Mouse (Mus musculus): ENCODE results near the gene Sim1. TPM values are rescaled to one million over a fixed set of nuclear protein-coding genes. Genes with fewer than 3 reads are reported as not detected.

The Sim1 gene
- polyA plus RNA-seq, 1 experiment from 2014 or later = 1.8 TPM

GRCm38 (mm10) chr10:50895881-50896766 lies 1.6 kb downstream of the Sim1 start:
- H3K27me3 ChIP-seq = peaks cover 96% of the 10 kb centered on the region
- WGBS = 5% methylated on average over 21 of the region's 21 CpGs
- no peak overlapping the region for H3K9ac ChIP-seq
- no peak overlapping the region for H3K4me3 ChIP-seq
- H3K4me2 ChIP-seq = no peak overlapping the region
- peaks cover 18% of the 10 kb centered on the region for H3K4me1 ChIP-seq (replicated peaks)
- H3K36me3 ChIP-seq = no peaks in the 10 kb centered on the region
- no peak overlapping the region for H3K27ac ChIP-seq (replicated peaks)
- no peaks in the 10 kb centered on the region for H3K9me3 ChIP-seq
- no peak for ATAC-seq (ENCODE audit: low read depth)

GRCm38 (mm10) chr10:50896767-50897390 lies 2.3 kb downstream of the Sim1 start:
- peaks cover 25% of the 10 kb centered on the region for H3K4me1 ChIP-seq (replicated peaks)
- no peak overlapping the region for H3K4me3 ChIP-seq
- no peak for ATAC-seq (ENCODE audit: low read depth)
- H3K9ac ChIP-seq = no peak overlapping the region
- no peaks in the 10 kb centered on the region for H3K9me3 ChIP-seq
- WGBS = 9% methylated on average over 3 of the region's 3 CpGs
- peaks cover 96% of the 10 kb centered on the region for H3K27me3 ChIP-seq
- no peak overlapping the region for H3K4me2 ChIP-seq
- no peak overlapping the region for H3K27ac ChIP-seq (replicated peaks)
- no peaks in the 10 kb centered on the region for H3K36me3 ChIP-seq

GRCm38 (mm10) chr10:50897530-50898471 lies 3.2 kb downstream of the Sim1 start:
- Histone ChIP-seq H3K9me3 (no peaks in the 10 kb centered on the region), H3K27me3 (peaks cover 96% of the 10 kb centered on the region), H3K9ac (no peak overlapping the region), H3K36me3 (no peaks in the 10 kb centered on the region), H3K4me2 (no peak overlapping the region), H3K27ac (replicated peaks) (no peak overlapping the region), H3K4me3 (no peak overlapping the region), H3K4me1 (replicated peaks) (peaks cover 25% of the 10 kb centered on the region)
- WGBS = under 1% methylated on average over 32 of the region's 32 CpGs
- no peak for ATAC-seq (ENCODE audit: low read depth)

GRCm38 (mm10) chr10:50898621-50899020 lies 4.1 kb downstream of the Sim1 start:
- peaks cover 25% of the 10 kb centered on the region for H3K4me1 ChIP-seq (replicated peaks)
- WGBS = 8% methylated on average over 2 of the region's 2 CpGs
- no peak overlapping the region for H3K4me2 ChIP-seq
- H3K9ac ChIP-seq = no peak overlapping the region
- no peak for ATAC-seq (ENCODE audit: low read depth)
- peaks cover 94% of the 10 kb centered on the region for H3K27me3 ChIP-seq
- no peaks in the 10 kb centered on the region for H3K9me3 ChIP-seq
- no peak overlapping the region for H3K27ac ChIP-seq (replicated peaks)
- no peak overlapping the region; the same call in 1 of the 2 replicates for H3K4me3 ChIP-seq
- H3K36me3 ChIP-seq = no peaks in the 10 kb centered on the region

GRCm38 (mm10) chr10:50899846-50900745 lies 5.5 kb downstream of the Sim1 start:
- peaks cover 95% of the 10 kb centered on the region for H3K27me3 ChIP-seq

GRCm38 (mm10) chr10:50900746-50901600 lies 6.4 kb downstream of the Sim1 start:
- Histone ChIP-seq H3K4me2 (peak overlapping the region; percentile 25), H3K27ac (replicated peaks) (no peak overlapping the region), H3K4me1 (replicated peaks) (peaks cover 12% of the 10 kb centered on the region), H3K27me3 (peaks cover 95% of the 10 kb centered on the region), H3K9ac (no peak overlapping the region), H3K36me3 (no peaks in the 10 kb centered on the region), H3K9me3 (no peaks in the 10 kb centered on the region), H3K4me3 (peak overlapping the region; percentile 10; the same call in 1 of the 2 replicates)
- under 1% methylated on average over 42 of the region's 42 CpGs for WGBS
- no peak for ATAC-seq (ENCODE audit: low read depth)

More at GRCm38 (mm10) chr10:50899846-50900745, 5.5 kb downstream of the Sim1 start:
- WGBS = 3% methylated on average over 21 of the region's 21 CpGs
- peaks cover 13% of the 10 kb centered on the region for H3K4me1 ChIP-seq (replicated peaks)
- peak overlapping the region; percentile 10; the same call in 1 of the 2 replicates for H3K4me3 ChIP-seq
- H3K36me3 ChIP-seq = no peaks in the 10 kb centered on the region
- no peak for ATAC-seq (ENCODE audit: low read depth)
- H3K9me3 ChIP-seq = no peaks in the 10 kb centered on the region
- H3K9ac ChIP-seq = no peak overlapping the region
- no peak overlapping the region for H3K4me2 ChIP-seq
- H3K27ac ChIP-seq (replicated peaks) = no peak overlapping the region

GRCm38 (mm10) chr10:50901601-50902475 lies 7.3 kb downstream of the Sim1 start:
- WGBS = 1% methylated on average over 19 of the region's 19 CpGs
- Histone ChIP-seq H3K27ac (replicated peaks) (no peak overlapping the region), H3K9ac (no peak overlapping the region), H3K4me3 (no peak overlapping the region), H3K36me3 (no peaks in the 10 kb centered on the region), H3K9me3 (no peaks in the 10 kb centered on the region), H3K4me2 (no peak overlapping the region), H3K27me3 (peaks cover 95% of the 10 kb centered on the region), H3K4me1 (replicated peaks) (peaks cover 12% of the 10 kb centered on the region)
- ATAC-seq (ENCODE audit: low read depth) = no peak

GRCm38 (mm10) chr10:50902741-50903715 lies 8.5 kb downstream of the Sim1 start:
- Histone ChIP-seq H3K27ac (replicated peaks) (no peak overlapping the region), H3K9me3 (no peaks in the 10 kb centered on the region), H3K4me1 (replicated peaks) (peaks cover 12% of the 10 kb centered on the region), H3K27me3 (peaks cover 95% of the 10 kb centered on the region), H3K4me3 (0 out of 2 replicates have a peak overlapping the region, but pooled peaks have one; percentile 2), H3K9ac (no peak overlapping the region), H3K36me3 (no peaks in the 10 kb centered on the region), H3K4me2 (peak overlapping the region; percentile 0; the same call in 1 of the 2 replicates)
- no peak for ATAC-seq (ENCODE audit: low read depth)
- under 1% methylated on average over 43 of the region's 43 CpGs for WGBS
